ENCODE assay signal across 9 mouse cellular contexts in genomic region chr12:28460951-28461431, GRCm38 (mm10).
DNase-seq lines count a peak whose midpoint lies in the region; ATAC-seq lines count a peak whose summit lies in the region.
"Had no signal": no experiment of that assay in that cellular context is flagged by ENCODE, and none has a peak within 500 bp of the region (broad histone marks: within the 10 kb centered on the region; RNA-seq: fewer than 3 reads in every experiment).

No protein-coding gene starts in this region.

- no peaks in the 10 kb centered on the region; the same call in 1 of the 2 replicates for H3K9me3 ChIP-seq in forebrain, embryonic 13.5 days (replicated peaks)
- no peaks in the 10 kb centered on the region for H3K9me3 ChIP-seq in neural tube, embryonic 14.5 days (ENCODE audit: control insufficient read depth, low read length)

- intact Hi-C loops in gastrocnemius, postnatal 36 days (cut with DNase I) = no loop called here

- H3K4me1 ChIP-seq in forebrain, embryonic 13.5 days = peaks cover 19% of the 10 kb centered on the region
- no peaks in the 10 kb centered on the region for H3K4me1 ChIP-seq in neural tube, embryonic 14.5 days (ENCODE audit: control insufficient read depth, insufficient read depth, low read length)

- H3K4me3 ChIP-seq in forebrain, embryonic 13.5 days = no peak overlapping the region
- H3K4me3 ChIP-seq in neural tube, embryonic 14.5 days (ENCODE audit: low read depth, low read length) = no peak overlapping the region
- H3K4me3 ChIP-seq: erythroblast, embryonic 14.5 days had no signal

- DNase-seq in cerebellum, postnatal 10 days = peak; percentile 13
- DNase-seq in cerebellum, postnatal 4 days (ENCODE audit: low spot score in 2 of 2) = no peak
- peak; percentile 2 to 36 for DNase-seq in left cerebral cortex, adult 18-20 months (ENCODE audit: low spot score in 2 of 2)
- DNase-seq in adrenal gland, adult 8-10 months = no peak
- DNase-seq in gastrocnemius, postnatal 36 days = no peak

- no peaks in the 10 kb centered on the region for H3K36me3 ChIP-seq in forebrain, embryonic 13.5 days (ENCODE audit: poor library complexity, severe bottlenecking)
- no peaks in the 10 kb centered on the region for H3K36me3 ChIP-seq in neural tube, embryonic 14.5 days (ENCODE audit: control insufficient read depth, insufficient read depth, low read length)

- ATAC-seq in forebrain, embryonic 13.5 days = peak; percentile 94
- ATAC-seq in neural tube, embryonic 14.5 days (ENCODE audit: low read depth) = peak; percentile 68; the same call in 1 of the 2 replicates
- ATAC-seq in granulocyte monocyte progenitor cell, adult 5-6 weeks (replicated peaks; ENCODE audit: poor library complexity, severe bottlenecking) = no peak

- no peaks in the 10 kb centered on the region for H3K27me3 ChIP-seq in forebrain, embryonic 13.5 days
- no peaks in the 10 kb centered on the region for H3K27me3 ChIP-seq in neural tube, embryonic 14.5 days (ENCODE audit: control insufficient read depth, insufficient read depth, low read length)

- WGBS in forebrain, embryonic 13.5 days = 0% methylated on average over 2 of the region's 2 CpGs
- WGBS in neural tube, embryonic 14.5 days = 18% methylated on average over 2 of the region's 2 CpGs

- no peak overlapping the region for H3K9ac ChIP-seq in forebrain, embryonic 13.5 days
- H3K9ac ChIP-seq in neural tube, embryonic 14.5 days (replicated peaks; ENCODE audit: low read depth, low read length) = no peak overlapping the region

- H3K4me2 ChIP-seq in forebrain, embryonic 13.5 days = 0 out of 2 replicates have a peak overlapping the region, but pooled peaks have one; percentile 3
- H3K4me2 ChIP-seq in neural tube, embryonic 14.5 days (ENCODE audit: low read depth, low read length) = no peak overlapping the region

- peak overlapping the region; percentile 73 for H3K27ac ChIP-seq in forebrain, embryonic 13.5 days
- H3K27ac ChIP-seq in neural tube, embryonic 14.5 days (ENCODE audit: low read depth, low read length) = no peak overlapping the region

Comparison
In these comparisons a context has a peak if more than half of its experiments do, and no peak if none do; other contexts are left out.
1. DNase-seq: peak in cerebellum, postnatal 10 days (2 of 2) and left cerebral cortex, adult 18-20 months (2 of 2); none in cerebellum, postnatal 4 days (0 of 2), adrenal gland, adult 8-10 months (single experiment) and gastrocnemius, postnatal 36 days (0 of 2).